Mouse (Mus musculus) liver, adult 2 months (tissue): ENCODE measurements around the gene Gm45062. TPM values are rescaled to one million over a fixed set of nuclear protein-coding genes. Genes with fewer than 3 reads are reported as not detected.

Experiments
- DNase-seq: peaks from one replicate; pipeline ENCODE4 v3.0.0-alpha.2; 2011; ENCODE audit warnings: low read depth, low spot score; ENCODE audit errors: extremely low read depth
- H3K27ac ChIP-seq: fragments of 200-500 bp; replicated peaks from 2 replicates; pipeline ENCODE4 v1.5.1; 2012; ENCODE audit warnings: low read depth, mild to moderate bottlenecking, control low read depth, inconsistent platforms, low read length; ENCODE audit not compliant: insufficient read depth
- H3K27me3 ChIP-seq: fragments of 200-500 bp; 2 replicates; pipeline ENCODE4 v1.6.1; 2012; ENCODE audit warnings: mild to moderate bottlenecking, moderate library complexity, low read length, inconsistent platforms; ENCODE audit not compliant: control insufficient read depth, insufficient read depth
- H3K36me3 ChIP-seq: fragments of 200-500 bp; 2 replicates; pipeline ENCODE4 v1.6.1; 2012; ENCODE audit warnings: low read length, inconsistent platforms; ENCODE audit not compliant: control insufficient read depth, insufficient read depth
- H3K4me1 ChIP-seq: fragments of 200-500 bp; 2 replicates; pipeline ENCODE4 v1.6.1; 2011; ENCODE audit warnings: low read length; ENCODE audit not compliant: control insufficient read depth, insufficient read depth
- H3K4me3 ChIP-seq: fragments of 200-500 bp; 2 replicates; pipeline ENCODE4 v1.5.1; 2011; ENCODE audit warnings: low read depth, mild to moderate bottlenecking, control low read depth, low read length, moderate library complexity; ENCODE audit not compliant: insufficient read depth
- H3K79me2 ChIP-seq: fragments of 200-500 bp; 2 replicates; pipeline ENCODE4 v1.6.1; 2012; ENCODE audit warnings: inconsistent platforms, mild to moderate bottlenecking, low read length, moderate library complexity; ENCODE audit not compliant: control insufficient read depth, insufficient read depth
- H3K9ac ChIP-seq: fragments of 200-500 bp; 2 replicates; pipeline ENCODE4 v1.6.1; 2012; ENCODE audit warnings: low read depth, mild to moderate bottlenecking, control low read depth, inconsistent platforms, low read length
- CTCF ChIP-seq: fragments of 200-500 bp; IDR thresholded peaks from 2 replicates; pipeline ENCODE4 v1.5.1; 2011; ENCODE audit warnings: low read depth, low read length, control low read depth
- POLR2A ChIP-seq: fragments of 200-500 bp; IDR thresholded peaks from 2 replicates; pipeline ENCODE4 v1.6.1; 2011; ENCODE audit warnings: low read length, control low read depth; ENCODE audit not compliant: insufficient read depth; ENCODE audit errors: extremely low read depth
- WGBS: fragments of 180-500 bp; shearing (Covaris S2); methylation state at CpG from one replicate; pipeline ENCODE4 v1.1.7; 2018; 5-methylcytosine and 5-hydroxymethylcytosine counted together
- polyA plus RNA-seq: library from polyadenylated mRNA; depleted of rRNA; stranded (reverse); fragments of >200 nt; gene quantifications from 2 replicates; pipeline ENCODE4 v1.2.3, GENCODE M21; 2012
- total RNA-seq: library from RNA; depleted of rRNA; stranded (reverse); fragments of >200 nt; gene quantifications from 2 replicates; pipeline ENCODE4 v1.2.3, GENCODE M21; 2014

Gm45062 gene
- total and polyA plus RNA-seq, 2 experiments, result 0.70 to 2.0 TPM

- H3K27ac ChIP-seq, result no peak overlapping the region
- H3K4me1 ChIP-seq, result no peaks in the 10 kb centered on the region; the same call in 1 of the 2 replicates
- H3K4me3 ChIP-seq, result no peak overlapping the region
- TF ChIP-seq POLR2A, result no peak
- TF ChIP-seq CTCF, result no peak
- no peak for DNase-seq
- no peaks in the 10 kb centered on the region for H3K36me3 ChIP-seq
- no peaks in the 10 kb centered on the region for H3K27me3 ChIP-seq
- no peaks in the 10 kb centered on the region for H3K79me2 ChIP-seq
- H3K9ac ChIP-seq, result no peak overlapping the region
- WGBS, result 84% methylated on average over 4 of the region's 4 CpGs
Measured at GRCm38 (mm10) chr6:8354846-8355245, 95.6 kb downstream of the Gm45062 start.

- 71% methylated on average over 2 of the region's 2 CpGs for WGBS
- Histone ChIP-seq H3K79me2 (no peaks in the 10 kb centered on the region), H3K27ac (no peak overlapping the region), H3K4me3 (no peak overlapping the region), H3K4me1 (no peaks in the 10 kb centered on the region), H3K9ac (no peak overlapping the region), H3K27me3 (no peaks in the 10 kb centered on the region), H3K36me3 (no peaks in the 10 kb centered on the region)
- no peak for DNase-seq
- TF ChIP-seq CTCF, result no peak
Measured at GRCm38 (mm10) chr6:8358232-8358631, 99.0 kb downstream of the Gm45062 start.

- Histone ChIP-seq H3K27me3 (no peaks in the 10 kb centered on the region), H3K4me3 (no peak overlapping the region), H3K9ac (no peak overlapping the region), H3K4me1 (no peaks in the 10 kb centered on the region), H3K36me3 (no peaks in the 10 kb centered on the region), H3K79me2 (no peaks in the 10 kb centered on the region), H3K27ac (no peak overlapping the region)
- TF ChIP-seq CTCF, result no peak
- TF ChIP-seq POLR2A, result no peak
- 85% methylated on average over 2 of the region's 2 CpGs for WGBS
- no peak for DNase-seq
Measured at GRCm38 (mm10) chr6:8358782-8359181, 99.5 kb downstream of the Gm45062 start.

DNA sequence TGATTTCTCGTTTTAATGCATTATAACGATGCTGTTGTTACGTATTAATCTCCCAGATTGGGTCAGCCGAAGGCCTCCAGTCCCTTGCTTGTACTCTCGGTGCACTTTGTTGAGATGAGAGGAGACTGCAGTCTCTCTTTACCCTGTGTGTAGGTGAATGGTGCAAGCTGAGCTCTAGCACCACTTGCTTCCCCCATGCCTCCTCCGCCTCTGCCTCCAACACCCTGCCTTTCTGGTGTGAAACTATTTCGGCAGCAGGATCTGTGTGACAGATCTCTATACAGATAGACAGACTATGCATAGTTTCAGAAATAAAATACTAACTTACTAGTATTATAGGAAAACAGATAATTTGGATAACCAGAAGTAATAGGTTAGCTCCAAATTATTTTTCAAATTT lies 101.6 kb downstream of the Gm45062 start:
- Histone ChIP-seq H3K79me2 (no peaks in the 10 kb centered on the region), H3K27ac (no peak overlapping the region), H3K4me3 (no peak overlapping the region), H3K4me1 (no peaks in the 10 kb centered on the region), H3K9ac (no peak overlapping the region), H3K27me3 (no peaks in the 10 kb centered on the region), H3K36me3 (no peaks in the 10 kb centered on the region)
- WGBS, result 95% methylated on average over 7 of the region's 7 CpGs
- TF ChIP-seq CTCF (no peak), POLR2A (no peak)
- no peak for DNase-seq

DNA sequence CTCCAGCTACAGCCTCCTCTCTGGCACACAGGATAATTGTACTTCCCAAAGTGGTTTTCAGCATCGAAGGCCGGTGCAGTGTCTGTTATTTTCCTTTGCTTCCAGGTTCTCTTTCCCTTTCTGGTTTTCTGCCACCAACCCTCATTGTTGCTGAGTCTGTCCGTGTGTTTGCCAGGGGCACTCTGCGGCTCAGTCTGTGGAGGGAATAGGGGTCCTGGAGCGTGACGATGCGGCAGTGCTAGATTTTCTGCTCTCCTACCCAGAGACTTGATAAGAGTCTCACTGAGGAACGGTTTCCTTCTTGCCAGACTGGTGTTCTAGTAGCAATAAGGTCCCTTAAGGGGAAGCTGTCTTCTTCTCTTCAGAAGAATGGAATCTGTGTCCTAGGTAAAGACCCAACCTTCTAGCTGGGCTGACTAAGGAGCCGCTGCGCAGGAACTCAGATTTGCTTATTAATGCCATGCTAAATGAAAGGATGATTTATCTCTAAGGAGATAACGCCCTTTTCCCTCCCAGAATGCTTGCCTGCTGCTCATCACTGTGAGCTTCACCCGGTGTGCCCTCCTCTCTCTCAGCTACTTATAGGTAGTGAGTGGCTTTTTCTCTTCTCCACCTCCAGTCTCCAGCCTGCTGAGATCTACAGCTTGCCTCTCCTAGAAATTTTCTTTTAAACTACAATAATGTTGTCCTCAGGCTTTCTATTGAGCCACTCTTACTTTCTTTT lies 104.9 kb downstream of the Gm45062 start:
- no peaks in the 10 kb centered on the region for H3K4me1 ChIP-seq
- H3K4me3 ChIP-seq, result no peak overlapping the region
- no peak for TF ChIP-seq CTCF
- TF ChIP-seq POLR2A, result no peak
- WGBS, result 89% methylated on average over 12 of the region's 12 CpGs
- H3K27ac ChIP-seq, result no peak overlapping the region
- no peak overlapping the region for H3K9ac ChIP-seq
- no peaks in the 10 kb centered on the region for H3K27me3 ChIP-seq
- H3K36me3 ChIP-seq, result no peaks in the 10 kb centered on the region
- H3K79me2 ChIP-seq, result no peaks in the 10 kb centered on the region
- no peak for DNase-seq

- Histone ChIP-seq H3K36me3 (no peaks in the 10 kb centered on the region), H3K27ac (no peak overlapping the region), H3K79me2 (no peaks in the 10 kb centered on the region), H3K9ac (no peak overlapping the region), H3K4me3 (no peak overlapping the region), H3K4me1 (no peaks in the 10 kb centered on the region), H3K27me3 (no peaks in the 10 kb centered on the region)
- 94% methylated on average over 11 of the region's 11 CpGs for WGBS
- TF ChIP-seq CTCF (no peak), POLR2A (no peak)
- DNase-seq, result no peak
Measured at GRCm38 (mm10) chr6:8364757-8365150, 105.5 kb downstream of the Gm45062 start.
